Mouse (Mus musculus): ENCODE results near the gene Fggy.

GRCm38 (mm10) chr4:95731110-95731509, 173.8 kb downstream of the Fggy start:
- TF ChIP-seq POLR2A (IDR thresholded peaks at IDR 0.05; ENCODE audit: insufficient read depth, low read depth, low read length) (no peak), CTCF (IDR thresholded peaks at IDR 0.05) (no peak), EP300 (IDR thresholded peaks at IDR 0.05; ENCODE audit: insufficient read depth, low read depth, low read length) (no peak)
